Mouse (Mus musculus): ENCODE measurements around the gene Ephx1.
A peak's percentile ranks its signal among the peaks of the same experiment; 100 is the strongest.
"Not testable (repeated sequence)": the region's sequence is repeated elsewhere in the genome, so short reads cannot be mapped to it uniquely, and the experiment has no call there.

The Ephx1 gene

DNA sequence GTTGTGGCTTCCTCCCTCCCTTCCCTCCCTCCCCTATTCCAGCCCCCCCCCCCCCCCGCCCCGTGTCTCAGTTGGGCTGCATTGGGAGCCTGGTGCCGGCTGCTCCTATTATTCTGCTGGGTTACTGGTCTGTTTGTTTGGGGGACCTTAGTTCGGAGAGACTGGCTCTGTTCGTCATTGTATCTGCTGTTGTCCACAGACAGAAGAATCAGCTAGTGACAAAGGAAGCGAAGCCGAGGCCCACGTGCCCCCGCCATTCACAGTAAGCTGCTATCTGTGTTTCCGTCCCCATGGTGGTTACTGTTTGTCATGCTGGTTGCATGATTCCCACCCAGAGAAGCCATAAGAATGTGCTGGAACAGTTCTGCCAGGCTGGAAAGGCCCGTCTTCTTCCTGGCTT lies 47.8 kb downstream of the Ephx1 start:
- no peak for DNase-seq

DNA sequence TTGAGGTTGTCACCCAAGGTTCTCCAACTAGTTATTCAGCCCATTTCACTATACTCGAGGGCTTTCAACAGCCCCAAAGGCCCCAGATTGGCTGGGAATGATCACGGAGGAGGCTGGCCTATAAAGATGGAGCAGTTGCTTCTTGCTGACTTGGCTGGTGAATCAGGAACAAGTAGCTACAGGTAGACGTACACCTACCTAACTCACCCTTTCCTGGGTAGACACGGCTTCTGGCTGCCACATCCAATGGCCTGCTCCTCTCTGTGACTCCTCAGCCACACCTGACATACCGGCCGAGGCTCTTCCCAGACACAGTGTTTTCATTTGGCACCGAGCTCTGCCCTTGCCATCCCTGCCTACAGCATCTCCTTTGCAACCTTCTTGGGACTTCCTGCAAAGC lies 53.4 kb downstream of the Ephx1 start:
- no peak for DNase-seq

DNA sequence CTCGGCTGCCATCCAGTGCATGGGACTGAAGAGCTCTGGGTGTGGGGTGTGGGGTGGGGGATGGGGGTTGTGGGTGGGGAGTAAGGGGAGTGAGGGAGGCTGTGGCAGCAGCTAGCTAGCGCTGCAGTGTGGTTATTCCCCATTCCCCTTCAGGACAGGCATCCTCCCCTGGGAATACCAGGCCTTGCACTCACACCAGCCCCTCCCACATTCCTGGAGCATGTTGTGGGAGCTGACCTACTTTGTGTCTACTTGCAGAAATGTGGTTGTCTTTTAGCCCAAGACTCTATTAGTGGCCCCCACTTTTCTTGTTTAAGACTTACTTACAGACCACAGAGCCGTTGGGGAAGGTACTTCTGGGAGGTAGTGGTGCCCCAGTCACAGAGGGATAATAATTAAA lies 54.2 kb downstream of the Ephx1 start:
- peak; percentile 63 for DNase-seq

DNA sequence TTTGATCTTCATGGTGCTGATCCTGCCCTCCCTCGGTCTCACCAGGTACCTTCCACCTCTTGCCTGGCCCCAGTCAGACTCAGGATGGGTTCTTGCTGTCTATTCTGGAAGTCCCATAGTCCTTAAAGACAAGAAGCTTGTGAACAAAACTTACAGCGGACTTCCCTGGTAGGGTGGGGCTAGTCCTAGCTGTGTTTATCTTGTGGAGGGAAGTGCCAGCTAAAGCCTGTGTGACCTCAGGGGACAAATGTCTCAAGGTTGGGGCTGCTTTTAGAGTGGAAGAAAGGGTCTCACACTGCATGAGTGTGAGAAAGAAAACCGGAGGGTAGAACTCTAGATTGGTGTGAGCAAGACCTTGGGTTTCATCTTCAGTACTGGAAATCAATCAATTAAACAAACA lies 54.9 kb downstream of the Ephx1 start:
- no peak for DNase-seq

DNA sequence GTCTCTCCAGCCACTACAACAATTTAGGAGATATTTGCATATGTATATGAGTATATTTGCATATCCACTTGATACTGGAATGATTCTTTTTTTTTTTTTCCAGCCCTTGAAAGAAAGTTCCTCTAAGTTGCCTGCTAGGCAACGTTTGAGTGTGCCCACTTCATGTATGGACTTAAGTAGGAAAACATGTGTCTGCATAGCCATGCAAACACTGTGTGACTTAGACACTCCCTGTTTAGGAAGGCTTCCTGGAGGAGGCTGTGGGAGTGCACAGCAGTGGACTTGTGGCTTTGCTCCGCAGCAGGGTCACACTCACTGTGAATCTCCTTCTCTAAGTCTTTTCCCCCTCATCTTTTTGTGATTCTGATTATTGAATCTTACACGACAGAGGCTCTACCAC lies 61.9 kb downstream of the Ephx1 start:
- no peak for DNase-seq

DNA sequence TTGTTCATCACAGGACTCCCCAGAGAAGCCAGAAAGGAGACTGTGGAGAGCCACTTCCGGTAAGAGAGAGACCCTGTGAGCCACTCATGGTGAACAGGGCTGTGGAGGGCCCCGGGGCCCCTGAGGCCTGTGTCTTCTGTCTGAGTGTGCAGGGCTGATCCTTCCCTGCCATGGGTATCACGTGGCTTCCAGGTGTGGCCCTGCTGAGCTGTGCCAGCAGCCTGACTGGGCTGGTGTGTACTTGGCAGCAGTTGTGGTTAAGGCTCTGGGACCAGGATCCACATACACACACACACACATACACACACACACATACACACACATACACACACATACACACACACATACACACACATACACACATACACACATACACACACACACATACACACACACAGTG lies 62.7 kb downstream of the Ephx1 start:
- no peak for DNase-seq

DNA sequence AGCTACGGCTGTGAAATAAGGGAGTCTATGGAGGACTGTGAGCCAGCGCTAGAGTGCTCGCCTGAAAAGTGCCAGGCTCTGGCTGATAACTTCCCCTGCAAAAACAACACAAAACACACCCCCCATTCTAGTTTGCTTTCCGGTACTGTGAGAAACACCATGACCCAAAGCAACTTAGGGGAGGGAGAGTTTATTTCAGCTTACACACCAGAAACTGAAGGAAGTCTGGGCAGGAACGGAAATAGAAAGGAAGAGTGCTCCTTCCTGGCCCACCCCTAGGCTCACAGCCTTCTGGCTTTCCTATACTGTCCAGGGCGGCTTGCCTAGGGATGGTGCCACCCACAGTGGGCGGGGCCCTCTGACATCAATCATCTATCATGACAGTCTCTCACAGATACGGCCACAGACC lies 63.7 kb downstream of the Ephx1 start:
- DNase-seq: peak; percentile 75

DNA sequence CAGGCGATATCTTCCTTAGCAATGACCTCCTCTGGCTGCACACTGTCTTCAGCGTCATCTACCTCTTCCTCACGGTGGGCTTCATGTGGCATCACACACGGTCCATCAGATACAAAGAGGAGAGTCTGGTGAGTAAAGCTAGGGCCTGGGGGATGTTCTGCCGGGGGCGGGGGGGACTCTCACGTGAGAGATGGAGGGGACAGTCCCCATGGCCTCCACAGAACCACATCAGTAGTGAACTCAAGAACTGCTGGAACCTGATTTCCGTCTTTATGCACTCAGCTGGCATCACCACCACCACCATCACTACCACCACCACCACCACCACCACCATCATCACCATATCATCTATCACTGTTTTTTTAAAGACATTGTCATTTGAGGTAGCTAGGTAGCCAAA lies 64.3 kb downstream of the Ephx1 start:
- no peak for DNase-seq

DNA sequence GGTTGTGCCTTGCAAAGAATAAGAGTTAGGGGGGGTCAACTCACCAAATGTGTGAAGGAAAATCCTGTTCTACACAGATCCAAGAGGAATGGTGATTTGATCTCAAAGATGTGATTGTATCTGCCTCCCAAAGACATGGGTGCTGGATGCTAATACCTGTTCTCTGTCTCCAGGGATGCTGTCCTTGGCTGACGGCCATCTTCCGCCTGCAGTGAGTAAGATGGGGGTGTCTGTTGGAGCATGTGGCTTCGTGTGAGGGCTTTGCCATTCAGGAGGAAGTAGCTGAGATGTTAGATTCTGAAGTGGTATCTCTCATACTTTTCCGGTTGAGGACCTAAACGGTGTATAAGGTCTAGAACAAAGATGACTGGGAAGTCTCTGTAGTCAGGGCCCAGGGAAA lies 67.9 kb downstream of the Ephx1 start:
- no peak for DNase-seq

DNA sequence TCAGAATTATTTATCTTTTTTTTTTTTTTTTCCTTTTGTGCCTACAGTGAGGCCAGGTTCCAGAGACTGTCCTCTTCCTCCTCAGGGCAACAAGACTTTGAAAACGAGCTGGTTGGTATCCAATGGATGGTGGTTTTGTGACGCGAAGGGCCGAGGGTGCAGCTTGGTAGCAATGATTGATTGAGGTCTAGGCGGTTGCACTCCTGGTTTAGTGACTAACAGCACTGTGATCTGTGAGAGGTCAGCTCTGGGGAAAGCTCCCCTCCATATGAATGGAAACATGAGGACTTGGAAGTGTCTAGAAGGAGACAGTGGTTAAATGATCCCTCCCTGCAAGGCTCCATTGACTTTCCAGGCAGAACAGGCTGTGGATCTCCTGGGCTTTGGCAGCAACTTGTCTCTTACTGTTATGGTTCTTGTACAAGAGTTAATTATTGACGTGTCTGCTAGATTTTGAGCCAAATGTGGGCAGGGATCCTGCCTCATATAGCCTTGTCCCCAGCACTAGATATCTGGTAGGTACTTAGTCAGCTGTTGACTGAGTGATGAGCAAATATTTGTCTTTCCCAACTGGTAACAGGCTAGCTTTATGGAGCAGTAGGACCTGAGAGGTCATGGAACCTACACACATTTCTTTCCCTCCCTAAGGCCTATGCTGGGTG lies 68.5 kb downstream of the Ephx1 start:
- peak; percentile 58 for DNase-seq

DNA sequence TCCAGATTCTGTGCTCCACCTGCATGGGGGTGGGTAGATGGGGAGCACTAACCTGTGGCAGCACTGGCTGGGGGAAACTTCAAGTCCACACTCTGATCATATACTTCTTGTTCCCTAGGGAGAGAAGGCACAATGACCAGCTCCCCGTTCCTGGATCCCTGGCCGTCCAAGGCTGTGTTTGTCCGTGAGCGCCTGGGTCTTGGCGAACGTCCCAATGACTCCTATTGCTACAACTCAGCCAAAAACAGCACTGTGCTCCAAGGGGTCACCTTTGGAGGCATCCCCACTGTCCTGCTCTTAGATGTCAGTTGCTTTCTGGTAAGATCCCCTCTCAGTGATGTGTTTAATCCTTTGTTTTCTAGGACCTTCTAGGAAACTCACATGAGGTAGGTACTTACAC lies 74.3 kb downstream of the Ephx1 start:
- DNase-seq: no peak

DNA sequence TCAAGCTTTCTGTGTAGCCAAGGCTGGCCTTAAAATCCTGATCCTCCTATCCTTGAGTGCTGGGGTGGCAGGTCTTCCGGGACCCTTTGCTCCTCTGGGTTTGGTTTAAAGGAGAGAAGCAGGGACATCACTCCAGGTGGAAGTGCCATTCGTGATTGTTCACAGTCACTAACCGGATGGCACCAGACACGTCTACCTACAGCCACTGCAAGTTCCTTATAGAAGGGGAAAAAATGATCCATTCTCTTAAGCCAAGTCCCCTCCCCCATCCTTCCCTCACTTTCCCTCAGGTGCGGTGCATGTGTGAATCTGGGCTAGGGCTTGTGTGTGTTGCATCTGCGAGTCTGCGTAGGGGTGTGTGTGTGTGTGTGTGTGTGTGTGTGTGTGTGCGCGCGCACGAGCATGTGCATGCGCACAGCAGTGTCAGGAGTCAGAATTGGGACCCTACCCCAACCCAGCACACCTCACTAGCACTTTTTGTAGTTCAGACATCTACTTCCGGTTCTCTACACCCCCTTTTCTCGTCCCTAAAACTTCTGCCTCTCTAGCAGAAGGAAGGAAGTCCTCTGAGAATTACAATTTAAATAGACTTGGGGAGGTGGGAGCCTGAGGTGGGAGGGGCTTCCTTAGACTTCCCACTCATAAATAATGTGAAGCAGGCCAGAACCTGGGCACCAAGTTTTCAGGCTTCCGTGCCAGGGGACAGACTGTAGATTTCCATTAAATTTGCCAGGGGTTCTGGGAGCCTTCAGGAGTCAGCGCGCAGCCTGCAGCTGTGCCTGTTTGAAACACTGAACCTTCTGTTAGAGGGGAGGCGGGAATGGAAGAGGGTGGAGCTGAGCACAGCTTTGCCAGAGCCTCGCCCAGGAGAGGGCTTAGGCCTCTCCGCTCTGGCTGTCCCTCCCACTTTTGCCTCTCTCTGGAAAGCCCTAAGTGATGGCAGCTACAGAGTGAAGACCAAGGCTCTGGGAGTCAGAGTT lies 75.4 kb downstream of the Ephx1 start:
- peak; percentile 66 for DNase-seq

DNA sequence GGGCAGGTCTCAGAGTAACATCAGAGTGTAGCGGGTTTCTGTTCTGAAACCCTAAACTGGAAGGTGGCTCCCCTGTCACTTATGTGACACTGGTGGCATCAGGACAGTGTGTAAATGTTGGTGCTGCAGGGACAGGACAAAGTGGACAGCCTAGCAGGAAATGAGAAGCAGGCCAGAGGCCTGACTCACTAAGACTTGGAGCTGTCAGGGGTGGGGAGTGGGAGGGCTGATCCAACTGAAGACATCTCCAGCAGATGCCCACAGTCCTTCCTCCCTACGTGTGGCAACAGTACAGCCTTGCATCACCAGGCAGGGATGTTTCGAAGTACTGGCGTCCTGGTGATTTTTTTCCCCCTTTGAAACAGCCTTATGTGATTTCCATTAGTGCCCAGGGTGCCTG lies 76.2 kb downstream of the Ephx1 start:
- no peak for DNase-seq

DNA sequence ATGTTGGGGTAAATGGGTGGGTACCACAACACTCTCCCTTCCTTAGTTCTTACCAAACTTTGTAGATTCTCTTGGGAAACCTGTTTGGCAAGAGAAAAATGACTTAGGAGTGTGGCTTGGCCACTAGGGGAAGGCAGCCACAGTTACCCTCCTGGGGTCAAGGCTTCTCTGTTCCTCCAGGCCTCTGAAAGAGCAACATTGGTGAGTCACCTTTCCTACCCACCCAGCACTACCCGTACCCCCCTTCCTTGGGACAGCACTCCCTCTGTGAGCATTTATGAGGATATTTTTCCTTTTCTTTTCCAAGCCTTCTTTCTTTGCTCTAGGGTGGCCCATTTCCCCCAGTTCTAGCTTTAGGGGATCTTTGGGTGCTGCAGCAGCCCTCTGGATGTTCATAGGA lies 76.8 kb downstream of the Ephx1 start:
- no peak for DNase-seq

DNA sequence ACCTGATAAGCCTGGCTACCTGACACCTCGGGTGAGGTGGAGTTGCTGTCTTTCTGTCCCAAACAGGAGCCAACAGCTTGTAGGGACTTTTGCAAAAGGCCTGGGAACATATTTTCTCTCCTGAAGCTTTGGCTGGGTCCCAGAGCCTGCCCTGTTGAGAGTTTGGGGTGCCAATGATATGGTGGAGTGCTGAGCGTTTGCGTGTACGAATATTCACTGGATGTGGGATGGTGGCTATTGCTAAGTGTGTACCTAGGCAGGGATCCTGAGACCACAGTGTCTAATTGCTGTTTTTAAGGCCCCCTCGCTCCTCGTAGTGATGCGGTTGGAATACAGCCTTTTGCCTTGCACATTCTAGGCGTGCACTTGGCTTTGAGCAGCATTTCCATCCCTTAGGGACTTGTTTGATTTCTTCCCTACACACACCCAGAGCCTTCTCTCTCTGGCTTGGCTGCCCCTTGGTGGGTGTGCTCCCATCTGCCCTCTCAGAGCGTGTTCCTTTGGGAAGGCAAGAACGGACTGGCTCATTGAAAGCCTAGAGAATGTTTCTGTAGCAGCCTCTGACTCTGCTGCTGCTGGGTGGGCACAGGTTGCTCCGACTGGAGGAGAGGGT lies 77.6 kb downstream of the Ephx1 start:
- peak; percentile 18 for DNase-seq

DNA sequence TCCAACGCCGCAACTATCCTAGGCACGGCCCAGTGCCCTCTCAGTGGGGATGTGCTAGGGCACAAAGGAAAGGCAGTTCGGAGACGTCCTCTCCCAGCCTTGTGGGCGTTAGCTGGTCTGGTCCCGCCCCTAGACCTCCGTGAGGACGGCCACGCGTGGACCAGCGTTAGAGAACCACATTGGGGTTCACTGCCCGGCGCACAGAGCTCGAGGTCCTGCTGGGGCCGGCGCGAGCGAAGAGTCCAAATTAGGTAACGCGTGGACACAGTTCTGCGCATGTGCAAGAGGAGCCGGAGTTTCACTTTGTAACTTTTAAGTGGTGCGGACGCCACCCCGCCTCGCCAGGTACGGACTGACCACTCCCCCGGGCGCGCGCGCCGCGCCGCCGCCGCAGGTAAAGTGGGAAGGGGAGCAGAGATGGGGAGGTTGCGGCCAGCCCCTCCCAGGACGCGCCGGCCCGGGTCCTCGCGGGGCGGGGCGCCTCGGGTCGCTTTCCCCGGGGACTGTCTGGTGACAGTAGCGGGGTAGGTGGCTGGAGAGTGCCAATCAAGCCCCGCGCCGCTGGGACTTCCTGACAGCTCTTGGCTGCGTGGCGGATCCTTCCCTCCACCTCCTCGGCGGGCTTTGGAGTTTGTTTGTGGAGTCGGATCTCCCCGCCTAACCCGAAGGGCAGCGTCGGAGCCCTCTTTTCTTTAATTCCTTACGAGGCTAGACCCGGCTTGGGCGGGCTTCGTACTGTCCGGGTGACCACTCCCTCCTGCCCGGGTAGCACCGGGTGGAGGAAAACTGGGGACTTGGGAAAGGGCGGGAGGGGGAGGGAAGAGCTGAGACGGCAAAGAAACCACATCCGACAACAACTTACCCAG lies 78.3 kb downstream of the Ephx1 start, which contains the start of gene Tmem63a:
TSS of gene Tmem63a (plus strand) at position 179 of the 866 bp plus-strand sequence.
- peak; percentile 90 for DNase-seq

DNA sequence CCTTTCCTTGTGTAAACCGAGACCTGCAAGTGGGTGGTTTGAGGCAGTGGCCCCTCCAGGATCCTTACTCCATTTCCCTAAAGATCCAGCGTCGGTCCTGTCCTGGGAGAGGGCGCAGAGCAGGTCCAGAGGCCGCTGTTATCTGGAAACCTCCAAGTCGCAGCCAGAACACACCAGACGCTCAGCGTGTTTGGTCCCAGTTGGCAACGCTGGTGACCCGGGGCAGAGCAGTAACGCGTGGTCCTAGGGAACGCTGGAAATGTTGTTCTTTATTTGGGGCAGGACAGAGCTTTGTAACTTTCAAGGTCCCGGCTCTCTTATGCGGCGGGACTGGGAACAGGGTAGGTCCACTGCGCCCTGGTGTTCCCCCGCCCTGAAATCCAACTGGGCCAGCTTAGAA lies 79.0 kb downstream of the Ephx1 start:
- DNase-seq: no peak

DNA sequence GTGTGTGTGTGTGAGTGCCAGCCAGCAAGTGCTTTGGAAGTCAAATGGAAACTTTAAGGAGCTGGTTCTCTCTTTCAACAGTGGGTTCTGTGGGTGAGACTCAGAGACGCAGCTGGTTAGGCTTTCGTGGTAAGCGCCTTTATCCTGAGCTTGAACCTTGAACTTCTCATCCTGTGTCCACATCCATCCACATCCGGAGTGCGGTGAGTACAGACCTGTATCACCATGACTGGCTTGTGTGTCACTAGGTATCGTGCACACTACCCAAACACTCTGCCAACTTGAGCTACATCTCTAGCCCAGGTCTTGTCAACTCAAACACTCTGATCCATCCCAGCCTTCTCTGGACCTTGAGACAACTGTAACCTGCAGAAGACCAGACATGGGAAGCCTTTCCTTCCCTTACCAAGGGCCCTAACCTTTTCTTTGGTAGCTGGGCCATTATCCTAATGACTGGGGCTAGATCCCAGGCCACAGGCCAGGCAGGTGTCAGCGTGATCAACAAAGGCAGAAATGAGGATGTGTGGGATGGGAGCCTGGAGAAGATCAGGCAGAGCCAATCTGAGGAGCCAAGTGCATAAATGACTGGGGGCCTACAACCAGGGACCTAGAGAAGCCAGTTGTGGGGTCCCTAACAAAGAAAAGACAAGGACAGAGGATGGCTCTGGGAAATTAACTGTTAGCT lies 79.8 kb downstream of the Ephx1 start:
- no peak for DNase-seq

DNA sequence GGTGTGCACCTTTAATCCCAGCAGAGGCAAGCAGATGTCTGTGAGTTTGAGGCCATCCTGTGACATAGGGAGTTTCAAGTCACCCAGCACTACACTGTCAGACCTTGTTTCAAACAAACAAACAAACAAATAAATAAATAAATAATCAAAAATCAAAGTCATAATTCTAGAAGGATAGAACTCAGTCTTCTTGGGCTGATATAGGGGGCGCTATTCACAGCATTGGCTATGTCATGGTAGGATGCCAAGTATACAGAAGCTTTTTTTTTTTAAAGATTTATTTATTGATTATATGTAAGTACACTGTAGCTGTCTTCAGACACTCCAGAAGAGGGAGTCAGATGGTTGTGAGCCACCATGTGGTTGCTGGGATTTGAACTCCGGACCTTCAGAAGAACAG lies 81.9 kb downstream of the Ephx1 start:
- DNase-seq: not testable (repeated sequence)

DNA sequence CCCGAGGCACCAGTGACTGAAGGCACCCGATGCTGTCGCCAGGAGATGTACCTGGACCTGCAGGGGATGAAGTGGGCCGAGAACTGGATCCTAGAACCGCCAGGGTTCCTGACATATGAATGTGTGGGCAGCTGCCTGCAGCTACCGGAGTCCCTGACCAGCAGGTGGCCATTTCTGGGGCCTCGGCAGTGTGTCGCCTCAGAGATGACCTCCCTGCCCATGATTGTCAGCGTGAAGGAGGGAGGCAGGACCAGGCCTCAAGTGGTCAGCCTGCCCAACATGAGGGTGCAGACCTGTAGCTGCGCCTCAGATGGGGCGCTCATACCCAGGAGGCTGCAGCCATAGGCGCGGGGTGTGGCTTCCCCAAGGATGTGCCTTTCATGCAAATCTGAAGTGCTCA lies 83.1 kb downstream of the Ephx1 start:
- DNase-seq: not testable (repeated sequence)

DNA sequence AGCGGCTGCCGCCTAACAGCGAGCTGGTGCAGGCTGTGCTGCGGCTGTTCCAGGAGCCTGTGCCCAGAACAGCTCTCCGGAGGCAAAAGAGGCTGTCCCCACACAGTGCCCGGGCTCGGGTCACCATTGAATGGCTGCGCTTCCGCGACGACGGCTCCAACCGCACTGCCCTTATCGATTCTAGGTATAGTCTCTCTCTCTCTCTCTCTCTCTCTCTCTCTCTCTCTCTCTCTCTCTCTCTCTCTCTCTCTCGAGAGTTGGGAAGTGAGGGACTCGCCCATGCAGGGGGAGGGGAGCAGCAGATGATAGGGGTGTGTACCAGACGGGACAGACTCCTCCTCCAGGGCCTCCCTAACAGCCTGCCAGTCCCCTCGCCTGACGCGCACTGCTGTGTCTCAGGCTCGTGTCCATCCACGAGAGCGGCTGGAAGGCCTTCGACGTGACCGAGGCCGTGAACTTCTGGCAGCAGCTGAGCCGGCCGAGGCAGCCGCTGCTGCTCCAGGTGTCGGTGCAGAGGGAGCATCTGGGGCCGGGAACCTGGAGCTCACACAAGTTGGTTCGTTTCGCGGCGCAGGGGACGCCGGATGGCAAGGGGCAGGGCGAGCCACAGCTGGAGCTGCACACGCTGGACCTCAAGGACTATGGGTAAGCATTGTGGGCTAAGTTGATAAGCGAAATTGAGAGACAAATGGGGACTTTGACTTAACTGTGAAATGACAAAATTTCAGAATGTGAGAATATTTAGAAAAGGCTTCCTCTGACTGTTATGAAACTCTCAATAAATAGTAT lies 83.9 kb downstream of the Ephx1 start:
- peak; percentile 51 for DNase-seq
